9 mouse cellular contexts compared by ENCODE assay signal in genomic region chr7:127519284-127519683, GRCm38 (mm10). TPM values are rescaled to one million over a fixed set of nuclear protein-coding genes. Genes with fewer than 3 reads are reported as not detected.
DNase-seq lines count a peak whose midpoint lies in the region; ATAC-seq lines count a peak whose summit lies in the region.
"Had no signal": no experiment of that assay in that cellular context is flagged by ENCODE, and none has a peak within 500 bp of the region (broad histone marks: within the 10 kb centered on the region; RNA-seq: fewer than 3 reads in every experiment).

Gene Gm42715, plus strand, starts transcription at chr7:127519584.

- WGBS in forebrain, embryonic 12.5 days, result over 99% methylated on average over 3 of the region's 3 CpGs
- WGBS in midbrain, embryonic 11.5 days, result 99% methylated on average over 3 of the region's 3 CpGs

- H3K27ac ChIP-seq in forebrain, embryonic 12.5 days, result no peak within 1 kb of the TSS
- no peak within 1 kb of the TSS for H3K27ac ChIP-seq in midbrain, embryonic 11.5 days (ENCODE audit: low read depth, low read length)

- no peak within 1 kb of the TSS for H3K9ac ChIP-seq in forebrain, embryonic 12.5 days
- no peak within 1 kb of the TSS for H3K9ac ChIP-seq in midbrain, embryonic 11.5 days (ENCODE audit: low read length)

- DNase-seq in left cerebral cortex, adult 8-10 months (ENCODE audit: low spot score in 2 of 2), result no peak
- no peak for DNase-seq in left cerebral cortex, postnatal 36 days (ENCODE audit: low spot score in 2 of 2)
- no peak for DNase-seq in adrenal gland, postnatal 14 days
- DNase-seq in midbrain, embryonic 11.5 days (ENCODE audit: low spot score, missing footprints), result no peak
- DNase-seq in layer of hippocampus, adult 18-20 months (ENCODE audit: low spot score in 2 of 2), result no peak
- no peak for DNase-seq in frontal cortex, postnatal 25 days (ENCODE audit: low spot score in 2 of 2)
- no peak for DNase-seq in urinary bladder, postnatal 25 days (ENCODE audit: low spot score)
- DNase-seq: right cerebral cortex, adult 18-20 months had no signal

- no peaks in the 10 kb centered on the region for H3K27me3 ChIP-seq in forebrain, embryonic 12.5 days
- no peaks in the 10 kb centered on the region for H3K27me3 ChIP-seq in midbrain, embryonic 11.5 days (ENCODE audit: control insufficient read depth, insufficient read depth, low read length)

- intact Hi-C loops in left cerebral cortex, postnatal 36 days (cut with DNase I), result no loop called here

- H3K4me1 ChIP-seq in forebrain, embryonic 12.5 days, result no peaks in the 10 kb centered on the region
- no peaks in the 10 kb centered on the region for H3K4me1 ChIP-seq in midbrain, embryonic 11.5 days (ENCODE audit: control insufficient read depth, insufficient read depth, low read length)

- no peak for ATAC-seq in forebrain, embryonic 12.5 days (ENCODE audit: low FRiP score)
- no peak for ATAC-seq in midbrain, embryonic 11.5 days (ENCODE audit: low FRiP score)

- H3K4me3 ChIP-seq in forebrain, embryonic 12.5 days (replicated peaks), result no peak within 1 kb of the TSS
- no peak within 1 kb of the TSS for H3K4me3 ChIP-seq in midbrain, embryonic 11.5 days (ENCODE audit: low read depth, low read length)

- no peaks in the 10 kb centered on the region for H3K9me3 ChIP-seq in forebrain, embryonic 12.5 days
- H3K9me3 ChIP-seq in midbrain, embryonic 11.5 days (ENCODE audit: control insufficient read depth, low read length), result no peaks in the 10 kb centered on the region

- H3K36me3 ChIP-seq in forebrain, embryonic 12.5 days (replicated peaks), result peaks cover 85% of the 10 kb centered on the region
- peaks cover 42% of the 10 kb centered on the region for H3K36me3 ChIP-seq in midbrain, embryonic 11.5 days (ENCODE audit: control insufficient read depth, insufficient read depth, low read length)

- no peak within 1 kb of the TSS for H3K4me2 ChIP-seq in forebrain, embryonic 12.5 days
- H3K4me2 ChIP-seq in midbrain, embryonic 11.5 days, result no peak within 1 kb of the TSS

RNA-seq across cellular contexts. Expression of gene Gm42715, which starts in this region (rescaled TPM):
- total RNA-seq in left cerebral cortex, adult 8-10 months (2022), result 10 to 100 TPM; 11.1 to 12.3 (median 11.5) TPM
- 10 to 100 TPM in 1 of 2 experiments, 1 to 10 TPM in 1; 7.6 to 15.0 TPM for total RNA-seq in left cerebral cortex, postnatal 36 days (2021)
- total RNA-seq in adrenal gland, postnatal 14 days (2021), result 21.9 and 23.8 TPM in 2 replicates
- 16.4 and 16.8 TPM in 2 replicates for polyA plus RNA-seq in forebrain, embryonic 12.5 days (2016; fragmentation: Nextera tagmentation; extraction: Ambion mirVana)
- polyA plus RNA-seq in midbrain, embryonic 11.5 days (2014; fragmentation: Nextera tagmentation; extraction: Ambion mirVana), result 19.2 and 20.2 TPM in 2 replicates
- 1 to 10 TPM; 7.6 to 9.2 TPM for total RNA-seq in layer of hippocampus, adult 18-20 months (2021)
